Mouse (Mus musculus) liver, postnatal 0 days (tissue): ENCODE data around the gene Adamts20. TPM values are rescaled to one million over a fixed set of nuclear protein-coding genes. Genes with fewer than 3 reads are reported as not detected.

Experiments
- ATAC-seq: fragments of 200-750 bp; cut with Nextera tagmentation; 2 replicates; pipeline ENCODE4 v1.8.0; 2017; ENCODE audit warnings: mild to moderate bottlenecking, moderate library complexity
- DNase-seq: peaks from one replicate; pipeline ENCODE4 v3.0.0-alpha.2; 2016
- H3K27ac ChIP-seq: fragments of 300-500 bp; sonication (generic); 2 replicates; pipeline ENCODE4 v1.5.1; 2014; ENCODE audit warnings: antibody characterized with exemption, moderate library complexity, mild to moderate bottlenecking, low read depth
- H3K27me3 ChIP-seq: fragments of 300-500 bp; sonication (generic); 2 replicates; pipeline ENCODE4 v1.6.1; 2014; ENCODE audit warnings: low read length, control low read depth, mixed read lengths; ENCODE audit not compliant: insufficient read depth
- H3K36me3 ChIP-seq: fragments of 300-500 bp; sonication (generic); replicated peaks from 2 replicates; pipeline ENCODE4 v1.6.1; 2014; ENCODE audit warnings: mild to moderate bottlenecking, control low read depth, low read length, moderate library complexity, mixed read lengths; ENCODE audit not compliant: insufficient read depth
- H3K4me1 ChIP-seq: fragments of 300-500 bp; sonication (generic); 2 replicates; pipeline ENCODE4 v1.6.1; 2014; ENCODE audit warnings: antibody characterized with exemption, mild to moderate bottlenecking, control low read depth; ENCODE audit not compliant: insufficient read depth
- H3K4me2 ChIP-seq: fragments of 300-500 bp; sonication (generic); 2 replicates; pipeline ENCODE4 v1.6.1; 2014; ENCODE audit warnings: low read depth, mild to moderate bottlenecking, low read length, moderate library complexity, mixed read lengths
- H3K4me3 ChIP-seq: fragments of 300-500 bp; sonication (generic); 2 replicates; pipeline ENCODE4 v1.5.1; 2014; ENCODE audit warnings: low read depth, low read length
- H3K9ac ChIP-seq: fragments of 300-500 bp; sonication (generic); replicated peaks from 2 replicates; pipeline ENCODE4 v1.6.1; 2014; ENCODE audit warnings: mild to moderate bottlenecking, moderate library complexity
- H3K9me3 ChIP-seq: fragments of 300-500 bp; sonication (generic); 2 replicates; pipeline ENCODE4 v1.6.1; 2016; ENCODE audit warnings: mild to moderate bottlenecking, control low read depth, low read length, mixed read lengths
- CTCF ChIP-seq: sonication (generic); IDR thresholded peaks from 2 replicates; pipeline ENCODE4 v1.5.1; 2016; ENCODE audit warnings: antibody characterized with exemption, low read depth
- EP300 ChIP-seq: IDR thresholded peaks from 2 replicates; pipeline ENCODE4 v1.6.1; 2016; ENCODE audit warnings: antibody characterized with exemption, low read depth, mild to moderate bottlenecking
- WGBS: fragments of 180-500 bp; shearing (Covaris S2); extraction: QIAGEN DNeasy Blood & Tissue Kit; methylation state at CpG from one replicate; pipeline ENCODE4 v1.1.7; 2014; ENCODE audit not compliant: insufficient replicate concordance; 5-methylcytosine and 5-hydroxymethylcytosine counted together
- polyA plus RNA-seq: library from polyadenylated mRNA; unstranded; fragments of >200 nt; fragmentation: Nextera tagmentation; extraction: Ambion mirVana; gene quantifications from 2 replicates; pipeline ENCODE4 v1.2.1, GENCODE M21; 2015

The Adamts20 gene
- polyA plus RNA-seq, 1 experiment from 2014 or later: not detected

GRCm38 (mm10) chr15:94339011-94339410, 126.2 kb downstream of the Adamts20 start:
- 80% methylated on average over 8 of the region's 8 CpGs for WGBS
- H3K36me3 ChIP-seq: no peaks in the 10 kb centered on the region
- no peak overlapping the region for H3K4me3 ChIP-seq
- H3K27me3 ChIP-seq: no peaks in the 10 kb centered on the region
- H3K4me2 ChIP-seq: no peak overlapping the region
- no peak overlapping the region for H3K27ac ChIP-seq
- no peaks in the 10 kb centered on the region for H3K4me1 ChIP-seq
- ATAC-seq (no peak), DNase-seq (no peak)
- H3K9ac ChIP-seq: no peak overlapping the region
- no peaks in the 10 kb centered on the region for H3K9me3 ChIP-seq
- TF ChIP-seq EP300 (no peak), CTCF (no peak)

- Histone ChIP-seq H3K36me3 (no peaks in the 10 kb centered on the region), H3K9me3 (no peaks in the 10 kb centered on the region), H3K27ac (no peak overlapping the region), H3K27me3 (no peaks in the 10 kb centered on the region), H3K4me3 (no peak overlapping the region), H3K9ac (no peak overlapping the region), H3K4me1 (no peaks in the 10 kb centered on the region), H3K4me2 (no peak overlapping the region)
- no peak for DNase-seq
- no peak for TF ChIP-seq CTCF
- TF ChIP-seq EP300: no peak
- no peak for ATAC-seq
- 77% methylated on average over 10 of the region's 10 CpGs for WGBS
Measured at GRCm38 (mm10) chr15:94334586-94334985, 130.6 kb downstream of the Adamts20 start.

DNA sequence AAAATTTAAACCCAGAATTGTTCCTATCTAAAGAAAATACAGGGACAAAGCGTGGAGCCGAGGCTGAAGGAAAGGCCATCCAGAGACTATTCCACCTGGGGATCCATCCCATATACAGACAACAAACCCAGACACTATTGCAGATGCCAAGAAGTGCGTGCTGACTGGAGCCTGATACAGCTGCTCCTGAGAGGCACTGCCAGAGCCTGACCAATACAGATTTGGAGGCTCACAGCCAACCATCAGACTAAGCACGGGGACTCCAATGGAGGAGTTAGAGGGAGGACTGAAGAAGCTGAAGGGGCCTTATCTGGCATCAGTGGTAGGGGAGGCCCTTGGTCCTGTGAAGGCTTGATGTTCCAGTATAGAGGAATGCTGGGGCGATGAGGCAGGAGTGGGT, 138.6 kb downstream of the Adamts20 start:
- Histone ChIP-seq H3K9me3 (no peaks in the 10 kb centered on the region), H3K9ac (no peak overlapping the region), H3K27me3 (no peaks in the 10 kb centered on the region), H3K27ac (no peak overlapping the region), H3K36me3 (no peaks in the 10 kb centered on the region), H3K4me1 (no peaks in the 10 kb centered on the region), H3K4me2 (no peak overlapping the region), H3K4me3 (no peak overlapping the region)
- 85% methylated on average over 5 of the region's 5 CpGs for WGBS
- ATAC-seq (no peak), DNase-seq (no peak)
- TF ChIP-seq CTCF: no peak
- TF ChIP-seq EP300: no peak

DNA sequence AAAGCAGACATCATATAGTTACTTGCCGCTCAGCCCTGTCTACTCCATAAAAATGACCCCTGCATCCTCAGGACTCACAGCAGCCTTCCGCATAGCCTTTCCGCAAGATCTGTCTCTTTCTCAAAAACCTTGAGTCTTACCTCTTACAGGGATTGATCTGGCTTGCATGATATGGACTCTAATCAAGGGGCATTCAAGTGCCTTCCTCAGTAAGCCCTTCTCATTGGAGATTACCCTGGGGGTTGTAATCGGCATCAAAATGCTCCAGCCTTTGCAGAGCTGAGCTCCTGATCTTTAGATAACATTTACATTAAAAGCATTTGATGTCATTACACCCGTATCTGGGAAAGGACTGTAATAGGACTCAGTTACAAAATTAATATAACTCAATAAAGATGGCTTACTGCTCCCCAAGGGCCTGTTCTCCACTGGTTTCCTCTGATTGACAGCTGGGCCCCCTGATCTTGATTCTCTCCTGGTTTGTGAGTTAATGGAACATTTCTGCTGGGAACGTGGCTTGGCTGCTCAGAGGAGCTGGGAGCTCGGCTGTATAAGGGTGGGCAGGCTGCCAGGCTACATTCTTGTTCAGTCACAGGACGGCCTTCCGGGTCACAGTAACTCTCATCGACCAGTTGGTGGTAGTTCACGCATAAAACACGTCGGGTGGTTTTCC, 139.6 kb downstream of the Adamts20 start:
- DNase-seq: no peak
- H3K4me3 ChIP-seq: no peak overlapping the region

GRCm38 (mm10) chr15:94316171-94316570, 149.0 kb downstream of the Adamts20 start:
- Histone ChIP-seq H3K4me2 (no peak overlapping the region), H3K27ac (no peak overlapping the region), H3K27me3 (no peaks in the 10 kb centered on the region), H3K9me3 (no peaks in the 10 kb centered on the region), H3K36me3 (no peaks in the 10 kb centered on the region), H3K4me1 (no peaks in the 10 kb centered on the region), H3K4me3 (no peak overlapping the region), H3K9ac (no peak overlapping the region)
- WGBS: 75% methylated on average over 3 of the region's 3 CpGs
- no peak for TF ChIP-seq EP300
- 0 out of 2 replicates have a peak, but pooled peaks have one; percentile 12 for TF ChIP-seq CTCF
- DNase-seq: no peak
- ATAC-seq: no peak

More for the DNA sequence above, 139.6 kb downstream of the Adamts20 start:
- TF ChIP-seq EP300: no peak
- TF ChIP-seq CTCF: no peak
- Histone ChIP-seq H3K4me2 (no peak overlapping the region), H3K9ac (no peak overlapping the region), H3K27ac (no peak overlapping the region), H3K36me3 (no peaks in the 10 kb centered on the region), H3K27me3 (no peaks in the 10 kb centered on the region), H3K4me1 (no peaks in the 10 kb centered on the region), H3K9me3 (no peaks in the 10 kb centered on the region)
- WGBS: 77% methylated on average over 13 of the region's 13 CpGs
- no peak for ATAC-seq

GRCm38 (mm10) chr15:94309689-94310088, 155.5 kb downstream of the Adamts20 start:
- Histone ChIP-seq H3K9ac (no peak overlapping the region), H3K27me3 (no peaks in the 10 kb centered on the region), H3K4me1 (no peaks in the 10 kb centered on the region), H3K27ac (no peak overlapping the region), H3K9me3 (no peaks in the 10 kb centered on the region), H3K4me3 (no peak overlapping the region), H3K4me2 (no peak overlapping the region), H3K36me3 (no peaks in the 10 kb centered on the region)
- TF ChIP-seq EP300: no peak
- TF ChIP-seq CTCF: no peak
- 80% methylated on average over 7 of the region's 7 CpGs for WGBS
- no peak for DNase-seq
- ATAC-seq: no peak

DNA sequence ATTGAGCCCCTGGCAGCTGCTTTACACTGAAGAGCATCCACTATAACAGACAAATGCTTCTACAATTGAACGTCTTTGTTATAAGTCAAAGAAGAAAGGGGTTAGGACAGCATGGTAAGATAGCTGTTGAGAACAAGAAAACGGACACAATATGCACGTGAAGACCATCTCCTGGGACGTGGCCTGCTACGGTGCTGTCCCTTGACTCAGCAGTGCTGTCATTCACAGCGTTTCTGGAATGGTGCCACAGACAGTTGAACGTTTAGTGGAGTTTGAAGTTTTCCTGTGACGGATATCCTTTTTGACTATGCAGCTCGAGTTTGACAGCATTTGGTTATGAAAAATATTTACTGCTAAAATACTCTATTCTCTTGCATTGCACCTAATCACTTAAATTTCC, 157.3 kb downstream of the Adamts20 start:
- H3K4me2 ChIP-seq: no peak overlapping the region
- 72% methylated on average over 9 of the region's 9 CpGs for WGBS
- ATAC-seq (no peak), DNase-seq (no peak)
- no peak overlapping the region for H3K4me3 ChIP-seq
- no peaks in the 10 kb centered on the region for H3K9me3 ChIP-seq
- TF ChIP-seq CTCF: no peak
- TF ChIP-seq EP300: no peak
- H3K27me3 ChIP-seq: no peaks in the 10 kb centered on the region
- no peak overlapping the region for H3K27ac ChIP-seq
- no peak overlapping the region for H3K9ac ChIP-seq
- H3K4me1 ChIP-seq: no peaks in the 10 kb centered on the region
- no peaks in the 10 kb centered on the region for H3K36me3 ChIP-seq
